Mouse (Mus musculus) brain, embryonic 14.5 days (tissue): ENCODE data around the gene Ehmt2. TPM values are rescaled to one million over a fixed set of nuclear protein-coding genes. Genes with fewer than 3 reads are reported as not detected.

Experiments used
- DNase-seq: peaks from one replicate; pipeline ENCODE4 v3.0.0-alpha.2; 2011; ENCODE audit warnings: low read depth
- CTCF ChIP-seq: fragments of 200-500 bp; IDR thresholded peaks from 2 replicates; pipeline ENCODE4 v1.5.1; 2012; ENCODE audit warnings: inconsistent platforms, mild to moderate bottlenecking, moderate library complexity, borderline replicate concordance; ENCODE audit not compliant: insufficient read depth, insufficient read length; ENCODE audit errors: extremely low read depth
- POLR2A ChIP-seq: fragments of 200-500 bp; IDR thresholded peaks from 2 replicates; pipeline ENCODE4 v1.6.1; 2012; ENCODE audit warnings: mild to moderate bottlenecking, inconsistent platforms, borderline replicate concordance; ENCODE audit not compliant: poor library complexity, insufficient read depth, insufficient read length, severe bottlenecking; ENCODE audit errors: extremely low read depth
- polyA plus RNA-seq: library from polyadenylated mRNA; depleted of rRNA; stranded (reverse); fragments of >200 nt; gene quantifications from 2 replicates; pipeline ENCODE4 v1.2.3, GENCODE M21; 2012

The Ehmt2 gene
- polyA plus RNA-seq, 1 experiment, result 350 TPM

GRCm38 (mm10) chr17:34913930-34914665, 15.8 kb downstream of the Ehmt2 start, which contains the start of gene Slc44a4:
Gene Slc44a4 (plus strand): TSS chr17:34914466.
- no peak for DNase-seq
- TF ChIP-seq POLR2A (no peak), CTCF (no peak)

GRCm38 (mm10) chr17:34915410-34915831, 17.2 kb downstream of the Ehmt2 start:
- TF ChIP-seq CTCF, result peak; percentile 38; the same call in 1 of the 2 replicates
- TF ChIP-seq POLR2A, result no peak

GRCm38 (mm10) chr17:34916316-34916715, 18.0 kb downstream of the Ehmt2 start:
- TF ChIP-seq CTCF (no peak), POLR2A (no peak)

More at GRCm38 (mm10) chr17:34915410-34915831, 17.2 kb downstream of the Ehmt2 start:
- DNase-seq, result no peak

GRCm38 (mm10) chr17:34917188-34917587, 18.9 kb downstream of the Ehmt2 start:
- TF ChIP-seq POLR2A (no peak), CTCF (no peak)
- no peak for DNase-seq

More at GRCm38 (mm10) chr17:34916316-34916715, 18.0 kb downstream of the Ehmt2 start:
- no peak for DNase-seq

GRCm38 (mm10) chr17:34922939-34923338, 24.7 kb downstream of the Ehmt2 start:
- no peak for DNase-seq
- TF ChIP-seq CTCF, result peak; percentile 31; the same call in 1 of the 2 replicates
- TF ChIP-seq POLR2A, result no peak

GRCm38 (mm10) chr17:34924258-34924657, 26.0 kb downstream of the Ehmt2 start:
- TF ChIP-seq POLR2A (no peak), CTCF (no peak)
- no peak for DNase-seq

GRCm38 (mm10) chr17:34927306-34928019, 29.2 kb downstream of the Ehmt2 start:
- DNase-seq, result no peak
- TF ChIP-seq POLR2A (no peak), CTCF (no peak)

GRCm38 (mm10) chr17:34928841-34929240, 30.6 kb downstream of the Ehmt2 start:
- DNase-seq, result no peak
- TF ChIP-seq CTCF (no peak), POLR2A (no peak)

GRCm38 (mm10) chr17:34931061-34931734, 32.9 kb downstream of the Ehmt2 start, which contains the start of gene Neu1:
Gene Neu1 (plus strand): TSS chr17:34931253.
- DNase-seq, result peak; percentile 99
- TF ChIP-seq POLR2A (peak; percentile 27; the same call in 1 of the 2 replicates), CTCF (peak; percentile 70)

- TF ChIP-seq POLR2A (no peak), CTCF (no peak)
- DNase-seq, result peak; percentile 48
Observed at GRCm38 (mm10) chr17:34931735-34932098, 33.4 kb downstream of the Ehmt2 start.

GRCm38 (mm10) chr17:34932287-34932686, 34.0 kb downstream of the Ehmt2 start:
- DNase-seq, result no peak
- TF ChIP-seq CTCF (no peak), POLR2A (no peak)

GRCm38 (mm10) chr17:34934031-34934430, 35.8 kb downstream of the Ehmt2 start:
- DNase-seq, result no peak
- no peak for TF ChIP-seq POLR2A
- no peak for TF ChIP-seq CTCF

GRCm38 (mm10) chr17:34934830-34935229, 36.6 kb downstream of the Ehmt2 start:
- DNase-seq, result no peak
- no peak for TF ChIP-seq CTCF
- no peak for TF ChIP-seq POLR2A
